Mouse (Mus musculus) CH12.LX (cell line): ENCODE data around the gene Zbtb7a. TPM values are rescaled to one million over a fixed set of nuclear protein-coding genes. Genes with fewer than 3 reads are reported as not detected.

Experiments used
- DNase-seq: peaks from one replicate; pipeline ENCODE4 v3.0.0-alpha.2; 2013; ENCODE audit errors: extremely low read depth
- H3K27ac ChIP-seq: 2 replicates; pipeline ENCODE4 v1.5.1; 2012; ENCODE audit warnings: low read depth, mild to moderate bottlenecking, control low read depth, moderate library complexity; ENCODE audit not compliant: insufficient read depth
- H3K27me3 ChIP-seq: replicated peaks from 2 replicates; pipeline ENCODE3; 2012; ENCODE audit warnings: inconsistent platforms
- H3K36me3 ChIP-seq, 2 experiments: replicated peaks in 1 of 2; 2 replicates each; pipeline versions ENCODE3 to v1.6.1; 2012; ENCODE audit warnings: inconsistent platforms in 1 of 2, low read length in 1 of 2, mild to moderate bottlenecking in 1 of 2, mixed read lengths in 1 of 2, moderate library complexity in 1 of 2; ENCODE audit not compliant: control insufficient read depth in 1 of 2, insufficient read depth in 1 of 2
- H3K4me1 ChIP-seq, 2 experiments: 2 replicates each; pipeline ENCODE4 v1.6.1; 2012; ENCODE audit warnings: inconsistent platforms in 1 of 2, moderate library complexity in 1 of 2; ENCODE audit not compliant: insufficient read depth in 2 of 2, control insufficient read depth in 1 of 2
- H3K4me2 ChIP-seq: 2 replicates; pipeline ENCODE4 v1.6.1; 2012; ENCODE audit warnings: low read depth, mild to moderate bottlenecking, control low read depth; ENCODE audit not compliant: poor library complexity, insufficient read depth, severe bottlenecking
- H3K4me3 ChIP-seq, 3 experiments: fragments of 150-350 bp in 1 of 3; sonication (generic) in 1 of 3; replicated peaks in 1 of 3; 2 replicates each; pipeline versions ENCODE3 to v1.5.1; 2011 to 2012; ENCODE audit warnings: low read depth in 2 of 3, low read length in 2 of 3, mild to moderate bottlenecking in 2 of 3, moderate library complexity in 2 of 3, control low read depth in 1 of 3, improper control_type of control experiment in 1 of 3, inconsistent platforms in 1 of 3, mixed read lengths in 1 of 3; ENCODE audit not compliant: poor library complexity in 1 of 3
- H3K79me2 ChIP-seq: replicated peaks from 2 replicates; pipeline ENCODE4 v1.6.1; 2012; ENCODE audit warnings: mild to moderate bottlenecking, moderate library complexity; ENCODE audit not compliant: control insufficient read depth, poor library complexity, insufficient read depth, severe bottlenecking; ENCODE audit errors: extremely low read depth
- H3K9ac ChIP-seq: 2 replicates; pipeline ENCODE4 v1.6.1; 2012; ENCODE audit warnings: low read depth, mild to moderate bottlenecking, control low read depth, moderate library complexity; ENCODE audit not compliant: insufficient read depth
- H3K9me3 ChIP-seq: replicated peaks from 2 replicates; pipeline ENCODE3; 2012; ENCODE audit warnings: low read length, inconsistent platforms, mixed read lengths
- BHLHE40 ChIP-seq: IDR thresholded peaks from 2 replicates; pipeline ENCODE4 v1.6.1; 2011; ENCODE audit warnings: mild to moderate bottlenecking, low read depth, low read length, improper control_type of control experiment
- CHD2 ChIP-seq: IDR thresholded peaks from 2 replicates; pipeline ENCODE4 v1.6.1; 2011; ENCODE audit warnings: low read length, improper control_type of control experiment
- EP300 ChIP-seq: IDR thresholded peaks from 2 replicates; pipeline ENCODE4 v1.6.1; 2011; ENCODE audit warnings: low read length, improper control_type of control experiment
- ETS1 ChIP-seq: conservative IDR thresholded peaks from 2 replicates; pipeline ENCODE4 v1.6.1; 2012; ENCODE audit warnings: low read depth, mild to moderate bottlenecking, inconsistent platforms, low read length, improper control_type of control experiment, moderate library complexity
- GABPA ChIP-seq: IDR thresholded peaks from 2 replicates; pipeline ENCODE4 v1.6.1; 2012; ENCODE audit warnings: low read depth, low read length, improper control_type of control experiment, inconsistent platforms; ENCODE audit not compliant: insufficient replicate concordance
- JUN ChIP-seq: IDR thresholded peaks from 2 replicates; pipeline ENCODE4 v1.6.1; 2011; ENCODE audit warnings: low read depth, mild to moderate bottlenecking, low read length, improper control_type of control experiment, moderate library complexity; ENCODE audit not compliant: insufficient read depth
- KAT2A ChIP-seq: IDR thresholded peaks from 2 replicates; pipeline ENCODE4 v1.6.1; 2012; ENCODE audit warnings: low read length, improper control_type of control experiment, inconsistent platforms; ENCODE audit not compliant: insufficient replicate concordance
- MAZ ChIP-seq: IDR thresholded peaks from 2 replicates; pipeline ENCODE4 v1.6.1; 2012; ENCODE audit warnings: low read depth, mild to moderate bottlenecking, inconsistent platforms, low read length, improper control_type of control experiment, moderate library complexity
- MEF2A ChIP-seq: IDR thresholded peaks from 2 replicates; pipeline ENCODE4 v1.6.1; 2014; ENCODE audit warnings: low read depth, mild to moderate bottlenecking, inconsistent platforms, low read length, improper control_type of control experiment, borderline replicate concordance
- MYC ChIP-seq: IDR thresholded peaks from 2 replicates; pipeline ENCODE4 v1.6.1; 2011; ENCODE audit warnings: low read depth, mild to moderate bottlenecking, improper control_type of control experiment, low read length
- NELFE ChIP-seq: IDR thresholded peaks from 2 replicates; pipeline ENCODE4 v1.6.1; 2011; ENCODE audit warnings: low read depth, low read length, improper control_type of control experiment
- NRF1 ChIP-seq: IDR thresholded peaks from 2 replicates; pipeline ENCODE4 v1.6.1; 2014; ENCODE audit warnings: low read depth, mild to moderate bottlenecking, inconsistent platforms, low read length, improper control_type of control experiment, moderate library complexity
- POLR2A ChIP-seq: IDR thresholded peaks from 2 replicates; pipeline ENCODE4 v1.6.1; 2011; ENCODE audit warnings: low read depth, mild to moderate bottlenecking, improper control_type of control experiment, low read length
- TBP ChIP-seq: conservative IDR thresholded peaks from 2 replicates; pipeline ENCODE4 v1.6.1; 2011; ENCODE audit warnings: low read depth, low read length, improper control_type of control experiment
- TCF12 ChIP-seq: IDR thresholded peaks from 2 replicates; pipeline ENCODE4 v1.6.1; 2014; ENCODE audit warnings: low read depth, mild to moderate bottlenecking, inconsistent platforms, low read length, improper control_type of control experiment
- USF1 ChIP-seq: IDR thresholded peaks from 2 replicates; pipeline ENCODE4 v1.6.1; 2014; ENCODE audit warnings: low read depth, mild to moderate bottlenecking, inconsistent platforms, low read length, improper control_type of control experiment
- ZKSCAN1 ChIP-seq: IDR thresholded peaks from 2 replicates; pipeline ENCODE4 v1.6.1; 2012; ENCODE audit warnings: low read depth, inconsistent platforms, low read length, improper control_type of control experiment, borderline replicate concordance
- ZNF384 ChIP-seq: IDR thresholded peaks from 2 replicates; pipeline ENCODE4 v1.6.1; 2012; ENCODE audit warnings: low read depth, low read length, improper control_type of control experiment, inconsistent platforms
- dilution Hi-C: fragments of 300-500 bp; cut with MboI; formaldehyde crosslinking; loops from 2 replicates; pipeline ENCODE4 v1.14.3; 2020; ENCODE audit warnings: low sequenced_read_pairs; ENCODE audit not compliant: extremely low pct_unique_long_range_greater_than_20kb, extremely low pct_ligation_motif_present
- in situ Hi-C: fragments of 300-500 bp; cut with MboI; formaldehyde crosslinking; loops from 3 replicates; pipeline ENCODE4 v1.14.3; 2019; ENCODE audit warnings: low sequenced_read_pairs, low pct_ligation_motif_present, low pct_unique_long_range_greater_than_20kb, mixed read lengths
- polyA plus RNA-seq: library from polyadenylated mRNA; unstranded; fragments of >175 nt; gene quantifications from 2 replicates; pipeline ENCODE4 v1.2.1, GENCODE M21; 2012; ENCODE audit warnings: low read depth; ENCODE audit not compliant: insufficient read length
- total RNA-seq, 2 experiments: library from RNA; depleted of rRNA; stranded (reverse); fragments of 300-350 nt in 1 of 2; fragments of >200 nt in 1 of 2; gene quantifications; 2 replicates each; pipeline ENCODE4 v1.2.3; 2012 to 2014

The Zbtb7a gene
- total and polyA plus RNA-seq, 3 experiments, result 3.0 to 21.3 (median 18.2) TPM

DNA sequence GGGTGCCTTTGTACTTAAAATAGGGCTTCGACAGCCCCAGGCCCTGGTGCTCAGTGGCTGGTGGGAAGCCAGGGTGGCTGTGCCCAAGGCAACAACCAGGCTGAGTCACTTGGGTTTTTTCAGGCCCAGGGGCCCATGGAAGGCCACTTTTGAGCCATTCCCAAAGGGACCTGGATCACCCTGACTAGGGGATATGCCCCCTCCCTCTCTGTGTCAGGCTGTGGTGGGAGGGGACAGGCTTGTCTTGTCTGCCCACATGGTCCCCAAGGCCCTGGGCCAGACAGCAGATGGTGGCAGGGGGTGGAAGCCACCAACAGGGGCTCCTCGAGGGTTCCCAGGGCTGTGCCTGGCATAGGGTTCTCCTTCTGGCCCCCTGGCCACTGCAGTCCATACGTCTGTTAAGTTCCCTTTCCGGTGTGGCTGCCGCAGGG, 7.5 kb downstream of the Zbtb7a start:
- no peak overlapping the region for H3K9ac ChIP-seq

DNA sequence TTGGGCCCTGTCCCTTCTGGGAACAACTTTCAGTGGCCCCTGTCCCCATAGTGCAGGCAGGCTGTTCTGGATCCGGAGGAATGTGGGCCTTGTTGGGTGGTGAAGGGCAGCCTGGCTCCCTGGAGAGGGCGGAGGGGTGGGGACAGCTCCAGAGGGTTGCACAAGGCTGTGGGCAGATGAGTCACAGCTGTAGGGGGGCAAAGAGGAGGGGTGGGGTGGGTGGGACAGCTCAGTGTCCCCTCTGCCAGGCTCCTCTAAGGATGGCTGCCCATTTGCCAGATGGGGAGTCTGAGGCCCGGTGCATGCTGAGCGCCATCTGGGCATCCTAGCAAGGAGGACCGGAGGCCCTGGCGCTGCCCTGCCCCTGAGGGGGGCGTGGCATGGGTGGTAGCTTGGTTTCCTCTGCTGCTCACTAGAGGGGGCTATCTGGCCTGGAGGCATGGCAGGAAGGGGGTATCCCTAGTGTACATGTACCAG, 8.2 kb downstream of the Zbtb7a start:
- Histone ChIP-seq H3K9ac (no peak overlapping the region), H3K27me3 (no peaks in the 10 kb centered on the region), H3K9me3 (no peaks in the 10 kb centered on the region), H3K4me2 (no peak overlapping the region), H3K27ac (no peak overlapping the region), H3K79me2 (peaks cover 100% of the 10 kb centered on the region), H3K4me1 (peaks cover 28 to 91% of the 10 kb centered on the region in 2 experiments), H3K4me3 (no peak overlapping the region), H3K36me3 (peaks cover 48 to 79% of the 10 kb centered on the region in 2 experiments)
- in situ Hi-C loops, result no loop called here
- dilution Hi-C loops, result no loop called here
- DNase-seq, result no peak
- TF ChIP-seq TBP, result no peak
- TF ChIP-seq MEF2A, result no peak
- TF ChIP-seq KAT2A, result no peak
- no peak for TF ChIP-seq NRF1
- TF ChIP-seq NELFE, result no peak
- TF ChIP-seq ETS1, result no peak
- no peak for TF ChIP-seq BHLHE40
- no peak for TF ChIP-seq MYC
- TF ChIP-seq USF1, result no peak
- no peak for TF ChIP-seq MAZ
- no peak for TF ChIP-seq CHD2
- no peak for TF ChIP-seq ZNF384
- TF ChIP-seq GABPA, result no peak
- TF ChIP-seq ZKSCAN1, result no peak
- TF ChIP-seq TCF12, result no peak
- no peak for TF ChIP-seq POLR2A
- TF ChIP-seq JUN, result no peak

More for the DNA sequence above, 7.5 kb downstream of the Zbtb7a start:
- in situ Hi-C loops, result no loop called here
- Histone ChIP-seq H3K4me1 (peaks cover 28 to 84% of the 10 kb centered on the region in 2 experiments), H3K79me2 (peaks cover 97% of the 10 kb centered on the region), H3K4me3 (no peak overlapping the region), H3K27me3 (no peaks in the 10 kb centered on the region), H3K9me3 (no peaks in the 10 kb centered on the region), H3K36me3 (peaks cover 42 to 72% of the 10 kb centered on the region in 2 experiments), H3K27ac (no peak overlapping the region), H3K4me2 (no peak overlapping the region)
- no peak for DNase-seq
- dilution Hi-C loops, result no loop called here
- TF ChIP-seq MEF2A (no peak), EP300 (no peak)
